18 mouse cellular contexts compared by ENCODE assay signal in the genomic region with DNA sequence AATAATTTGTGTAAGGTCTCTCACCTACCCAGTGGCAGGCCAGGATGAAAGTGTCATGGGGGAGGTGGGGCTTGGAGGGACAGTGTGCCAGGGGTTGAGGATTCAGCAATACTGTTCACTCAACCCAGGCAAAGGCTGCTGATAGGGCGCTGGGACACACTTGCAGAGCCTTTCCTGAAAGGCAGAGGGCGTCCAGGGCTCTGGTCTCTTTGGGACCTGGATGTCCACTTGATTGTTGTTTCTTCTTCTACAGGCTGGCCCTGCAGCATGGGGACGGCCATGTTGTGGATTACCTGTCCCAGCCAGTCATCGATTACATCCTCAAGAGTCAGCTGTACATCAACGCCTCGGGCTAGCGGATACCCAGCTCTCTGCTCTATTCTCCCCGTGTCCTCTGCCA.
DNase-seq lines count a peak whose midpoint lies in the region; ATAC-seq and TF ChIP-seq lines count a peak whose summit lies in the region.
"Had no signal": no experiment of that assay in that cellular context is flagged by ENCODE, and none has a peak within 500 bp of the region (broad histone marks: within the 10 kb centered on the region; RNA-seq: fewer than 3 reads in every experiment).

No protein-coding gene starts in this region.

- no peak overlapping the region for H3K27ac ChIP-seq in layer of hippocampus, adult 2 months
- no peak overlapping the region for H3K27ac ChIP-seq in testis, adult 2 months (ENCODE audit: control insufficient read depth, insufficient read depth, low read depth, low read length)
- H3K27ac ChIP-seq: forebrain, embryonic 12.5 days; heart, embryonic 15.5 days; hindbrain, embryonic 10.5 days; neural tube, embryonic 12.5 days had no signal

- 0 out of 2 replicates have a peak, but pooled peaks have one; percentile 9 for ATAC-seq in neutrophil, adult 5-6 weeks (ENCODE audit: extremely low read depth, insufficient number of reproducible peaks, low FRiP score, poor library complexity, severe bottlenecking)
- ATAC-seq: Patski had no signal

- TF ChIP-seq POLR2A in testis, adult 2 months (IDR thresholded peaks at IDR 0.05; ENCODE audit: control insufficient read depth, low read depth, low read length) = no peak

- H3K4me3 ChIP-seq in layer of hippocampus, adult 2 months = no peak overlapping the region
- H3K4me3 ChIP-seq in testis, adult 2 months (ENCODE audit: control insufficient read depth, low read depth, low read length) = no peak overlapping the region
- H3K4me3 ChIP-seq: forebrain, embryonic 12.5 days; heart, embryonic 15.5 days; hindbrain, embryonic 10.5 days; neural tube, embryonic 12.5 days had no signal

- H3K4me1 ChIP-seq in testis, adult 2 months (ENCODE audit: control insufficient read depth, insufficient read depth, low read length) = peaks cover 4% of the 10 kb centered on the region
- H3K4me1 ChIP-seq: forebrain, embryonic 12.5 days; heart, embryonic 15.5 days; hindbrain, embryonic 10.5 days; neural tube, embryonic 12.5 days had no signal

- TF ChIP-seq CTCF in layer of hippocampus, adult 2 months (conservative IDR thresholded peaks at IDR 0.05) = peak; percentile 51
- peak; percentile 13; the same call in 1 of the 2 replicates for TF ChIP-seq CTCF in testis, adult 2 months (IDR thresholded peaks at IDR 0.05; ENCODE audit: control insufficient read depth, insufficient read depth, insufficient replicate concordance, low read depth, low read length)

- no peaks in the 10 kb centered on the region for H3K27me3 ChIP-seq in testis, adult 2 months (ENCODE audit: control insufficient read depth, insufficient read depth, low read length)
- H3K27me3 ChIP-seq: forebrain, embryonic 12.5 days; heart, embryonic 15.5 days; neural tube, embryonic 12.5 days; Patski had no signal

- DNase-seq in adrenal gland, postnatal 14 days = peak; percentile 37
- DNase-seq in adrenal gland, postnatal 10 days = no peak
- no peak for DNase-seq in layer of hippocampus, adult 2 months (ENCODE audit: low spot score in 2 of 2)
- no peak for DNase-seq in layer of hippocampus, postnatal 36 days
- no peak for DNase-seq in testis, postnatal 14 days (ENCODE audit: low spot score)
- DNase-seq in frontal cortex, postnatal 14 days (ENCODE audit: low spot score in 2 of 2) = no peak
- DNase-seq: cerebellum, postnatal 10 days; kidney, postnatal 14 days; lung, adult 2 months; right cerebral cortex, postnatal 4 days; thymus, adult 2 months had no signal

- no peaks in the 10 kb centered on the region for H3K36me3 ChIP-seq in testis, adult 2 months (ENCODE audit: control insufficient read depth, insufficient read depth, low read length)
- H3K36me3 ChIP-seq: forebrain, embryonic 12.5 days; heart, embryonic 15.5 days; hindbrain, embryonic 10.5 days had no signal
